Mouse (Mus musculus) intestine, postnatal 0 days (tissue): Measurements from ENCODE around the gene Scaf8. TPM values are rescaled to one million over a fixed set of nuclear protein-coding genes. Genes with fewer than 3 reads are reported as not detected.
"Not testable (repeated sequence)": the region's sequence is repeated elsewhere in the genome, so short reads cannot be mapped to it uniquely, and the experiment has no call there.

Experiments
- ATAC-seq: fragments of 200-750 bp; cut with Nextera tagmentation; 2 replicates; pipeline ENCODE4 v1.8.0; 2017; ENCODE audit warnings: mild to moderate bottlenecking, moderate TSS enrichment, moderate library complexity
- H3K27ac ChIP-seq: fragments of 300-500 bp; sonication (generic); 2 replicates; pipeline ENCODE4 v1.5.1; 2014; ENCODE audit warnings: mild to moderate bottlenecking, low read depth, low read length, moderate library complexity
- H3K27me3 ChIP-seq: fragments of 300-500 bp; sonication (generic); replicated peaks from 2 replicates; pipeline ENCODE4 v1.6.1; 2014; ENCODE audit warnings: low read length, mixed read lengths; ENCODE audit not compliant: control insufficient read depth, insufficient read depth
- H3K36me3 ChIP-seq: fragments of 300-500 bp; sonication (generic); 2 replicates; pipeline ENCODE4 v1.6.1; 2014; ENCODE audit warnings: mild to moderate bottlenecking, moderate library complexity; ENCODE audit not compliant: control insufficient read depth, insufficient read depth
- H3K4me1 ChIP-seq: fragments of 300-500 bp; sonication (generic); replicated peaks from 2 replicates; pipeline ENCODE4 v1.6.1; 2014; ENCODE audit warnings: antibody characterized with exemption, low read length, mixed read lengths; ENCODE audit not compliant: control insufficient read depth, insufficient read depth
- H3K4me2 ChIP-seq: fragments of 300-500 bp; sonication (generic); replicated peaks from 2 replicates; pipeline ENCODE4 v1.6.1; 2014; ENCODE audit warnings: low read depth, mild to moderate bottlenecking, moderate library complexity
- H3K4me3 ChIP-seq: fragments of 300-500 bp; sonication (generic); 2 replicates; pipeline ENCODE4 v1.5.1; 2014; ENCODE audit warnings: low read depth, low read length
- H3K9ac ChIP-seq: fragments of 300-500 bp; sonication (generic); 2 replicates; pipeline ENCODE4 v1.6.1; 2014; ENCODE audit warnings: mild to moderate bottlenecking, low read depth, low read length
- H3K9me3 ChIP-seq: fragments of 300-500 bp; sonication (generic); 2 replicates; pipeline ENCODE4 v1.6.1; 2016; ENCODE audit warnings: mixed run types; ENCODE audit not compliant: control insufficient read depth
- CTCF ChIP-seq: sonication (generic); IDR thresholded peaks from 2 replicates; pipeline ENCODE4 v1.5.1; 2016; ENCODE audit warnings: low read depth, mild to moderate bottlenecking, control low read depth, antibody characterized with exemption, moderate library complexity
- WGBS: fragments of 180-500 bp; shearing (Covaris S2); extraction: QIAGEN DNeasy Blood & Tissue Kit; methylation state at CpG from one replicate; pipeline ENCODE4 v1.1.7; 2014; 5-methylcytosine and 5-hydroxymethylcytosine counted together
- polyA plus RNA-seq: library from polyadenylated mRNA; unstranded; fragments of >200 nt; fragmentation: Nextera tagmentation; extraction: Ambion mirVana; gene quantifications from 2 replicates; pipeline ENCODE4 v1.2.1, GENCODE M21; 2015

The Scaf8 gene
- polyA plus RNA-seq, 1 experiment from 2014 or later: 8.3 TPM

GRCm38 (mm10) chr17:3157016-3157415, 42.2 kb downstream of the Scaf8 start:
- Histone ChIP-seq H3K27me3 (no peaks in the 10 kb centered on the region), H3K4me1 (no peaks in the 10 kb centered on the region), H3K4me2 (no peak overlapping the region), H3K36me3 (peaks cover 19% of the 10 kb centered on the region; the same call in 1 of the 2 replicates), H3K9me3 (no peaks in the 10 kb centered on the region), H3K9ac (no peak overlapping the region), H3K4me3 (no peak overlapping the region), H3K27ac (no peak overlapping the region)
- TF ChIP-seq CTCF: no peak
- ATAC-seq: no peak

- H3K4me3 ChIP-seq: no peak overlapping the region
- H3K36me3 ChIP-seq: peaks cover 13% of the 10 kb centered on the region
- TF ChIP-seq CTCF: no peak
- H3K9ac ChIP-seq: no peak overlapping the region
- H3K4me1 ChIP-seq: 0 out of 2 replicates have a peak, but pooled peaks cover 3% of the 10 kb centered on the region
- ATAC-seq: no peak
- no peaks in the 10 kb centered on the region for H3K27me3 ChIP-seq
- 88% methylated on average over 4 of the region's 4 CpGs for WGBS
- H3K27ac ChIP-seq: no peak overlapping the region
- no peak overlapping the region for H3K4me2 ChIP-seq
- H3K9me3 ChIP-seq: no peaks in the 10 kb centered on the region
These were observed 48.1 kb downstream of the Scaf8 start for GRCm38 (mm10) chr17:3162905-3163304.

- H3K4me2 ChIP-seq, H3K9ac ChIP-seq, H3K4me1 ChIP-seq, H3K27me3 ChIP-seq, H3K4me3 ChIP-seq, ATAC-seq, H3K9me3 ChIP-seq, H3K27ac ChIP-seq: not testable (repeated sequence)
- peaks cover 37% of the 10 kb centered on the region for H3K36me3 ChIP-seq
- 87% methylated on average over 1 of the region's 1 CpGs for WGBS
These were observed 65.7 kb downstream of the Scaf8 start for GRCm38 (mm10) chr17:3180425-3180945.

- not testable (repeated sequence) for H3K9me3 ChIP-seq, H3K27ac ChIP-seq, H3K27me3 ChIP-seq, H3K4me2 ChIP-seq, H3K9ac ChIP-seq, H3K4me1 ChIP-seq, H3K4me3 ChIP-seq, ATAC-seq
- H3K36me3 ChIP-seq: peaks cover 59% of the 10 kb centered on the region
These were observed 80.7 kb downstream of the Scaf8 start for GRCm38 (mm10) chr17:3195483-3195882.

- H3K4me3 ChIP-seq: no peak overlapping the region
- no peaks in the 10 kb centered on the region for H3K27me3 ChIP-seq
- no peaks in the 10 kb centered on the region for H3K9me3 ChIP-seq
- H3K4me2 ChIP-seq: no peak overlapping the region
- no peak for TF ChIP-seq CTCF
- H3K27ac ChIP-seq: no peak overlapping the region
- peaks cover 45% of the 10 kb centered on the region for H3K36me3 ChIP-seq
- ATAC-seq: no peak
- 89% methylated on average over 8 of the region's 8 CpGs for WGBS
- no peak overlapping the region for H3K9ac ChIP-seq
- no peaks in the 10 kb centered on the region for H3K4me1 ChIP-seq
These were observed 85.6 kb downstream of the Scaf8 start for GRCm38 (mm10) chr17:3200328-3200727.

- H3K4me3 ChIP-seq: no peak overlapping the region
- peaks cover 19% of the 10 kb centered on the region for H3K36me3 ChIP-seq
- no peak overlapping the region for H3K4me2 ChIP-seq
- H3K9ac ChIP-seq: no peak overlapping the region
- no peak overlapping the region for H3K27ac ChIP-seq
- H3K4me1 ChIP-seq: no peaks in the 10 kb centered on the region
- no peaks in the 10 kb centered on the region for H3K27me3 ChIP-seq
- H3K9me3 ChIP-seq: no peaks in the 10 kb centered on the region
- 75% methylated on average over 4 of the region's 4 CpGs for WGBS
- no peak for TF ChIP-seq CTCF
- no peak for ATAC-seq
These were observed 89.1 kb downstream of the Scaf8 start for GRCm38 (mm10) chr17:3203916-3204315.

GRCm38 (mm10) chr17:3204826-3205405, 90.1 kb downstream of the Scaf8 start:
- Histone ChIP-seq H3K27ac (no peak overlapping the region), H3K27me3 (no peaks in the 10 kb centered on the region), H3K36me3 (peaks cover 21% of the 10 kb centered on the region), H3K9me3 (no peaks in the 10 kb centered on the region), H3K4me1 (no peaks in the 10 kb centered on the region), H3K4me2 (no peak overlapping the region), H3K9ac (no peak overlapping the region), H3K4me3 (no peak overlapping the region)
- TF ChIP-seq CTCF: no peak
- 87% methylated on average over 7 of the region's 7 CpGs for WGBS
- no peak for ATAC-seq
